Mouse (Mus musculus): ENCODE measurements around the gene Fgfr2. TPM values are rescaled to one million over a fixed set of nuclear protein-coding genes. Genes with fewer than 3 reads are reported as not detected.

The Fgfr2 gene
- polyA plus RNA-seq, 1 experiment from 2014 or later: 67.0 TPM

- Histone ChIP-seq H3K4me3 (replicated peaks) (no peak overlapping the region), H3K27me3 (replicated peaks) (no peaks in the 10 kb centered on the region), H3K9me3 (no peaks in the 10 kb centered on the region), H3K27ac (no peak overlapping the region), H3K4me1 (replicated peaks) (peaks cover 6% of the 10 kb centered on the region; the same call in 1 of the 2 replicates), H3K4me2 (replicated peaks) (0 out of 2 replicates have a peak overlapping the region, but pooled peaks have one; percentile 14), H3K36me3 (no peaks in the 10 kb centered on the region), H3K9ac (no peak overlapping the region)
- peak; percentile 34; the same call in 1 of the 2 replicates for ATAC-seq
- 38% methylated on average over 16 of the region's 16 CpGs for WGBS
Measured at GRCm38 (mm10) chr7:130812407-130812806, 2310.7 kb downstream of the Fgfr2 start.

- WGBS: 79% methylated on average over 4 of the region's 4 CpGs
- no peaks in the 10 kb centered on the region for H3K27me3 ChIP-seq (replicated peaks)
- H3K36me3 ChIP-seq: no peaks in the 10 kb centered on the region
- no peak overlapping the region for H3K27ac ChIP-seq
- ATAC-seq: no peak
- no peak overlapping the region for H3K4me2 ChIP-seq (replicated peaks)
- no peak overlapping the region for H3K9ac ChIP-seq
- H3K4me3 ChIP-seq (replicated peaks): no peak overlapping the region
- no peaks in the 10 kb centered on the region for H3K9me3 ChIP-seq
- H3K4me1 ChIP-seq (replicated peaks): peaks cover 6% of the 10 kb centered on the region; the same call in 1 of the 2 replicates
Measured at GRCm38 (mm10) chr7:130810238-130810637, 2312.9 kb downstream of the Fgfr2 start.

- H3K4me3 ChIP-seq (replicated peaks): no peak overlapping the region
- H3K27ac ChIP-seq: no peak overlapping the region
- no peaks in the 10 kb centered on the region for H3K9me3 ChIP-seq
- WGBS: 22% methylated on average over 6 of the region's 6 CpGs
- no peak overlapping the region for H3K4me2 ChIP-seq (replicated peaks)
- no peaks in the 10 kb centered on the region for H3K36me3 ChIP-seq
- H3K27me3 ChIP-seq (replicated peaks): no peaks in the 10 kb centered on the region
- H3K4me1 ChIP-seq (replicated peaks): peaks cover 6% of the 10 kb centered on the region; the same call in 1 of the 2 replicates
- H3K9ac ChIP-seq: no peak overlapping the region
- ATAC-seq: no peak
Measured at GRCm38 (mm10) chr7:130808694-130809093, 2314.5 kb downstream of the Fgfr2 start.

- no peak overlapping the region for H3K4me3 ChIP-seq (replicated peaks)
- H3K9me3 ChIP-seq: no peaks in the 10 kb centered on the region
- H3K4me2 ChIP-seq (replicated peaks): no peak overlapping the region
- no peak overlapping the region for H3K27ac ChIP-seq
- ATAC-seq: peak; percentile 77
- no peaks in the 10 kb centered on the region for H3K36me3 ChIP-seq
- H3K9ac ChIP-seq: no peak overlapping the region
- H3K4me1 ChIP-seq (replicated peaks): peaks cover 6% of the 10 kb centered on the region; the same call in 1 of the 2 replicates
- WGBS: 51% methylated on average over 8 of the region's 8 CpGs
- H3K27me3 ChIP-seq (replicated peaks): no peaks in the 10 kb centered on the region
Measured at GRCm38 (mm10) chr7:130807749-130808148, 2315.4 kb downstream of the Fgfr2 start.

- Histone ChIP-seq H3K9me3 (no peaks in the 10 kb centered on the region), H3K36me3 (no peaks in the 10 kb centered on the region), H3K27me3 (replicated peaks) (no peaks in the 10 kb centered on the region), H3K9ac (no peak overlapping the region), H3K4me1 (replicated peaks) (peaks cover 6% of the 10 kb centered on the region; the same call in 1 of the 2 replicates), H3K4me2 (replicated peaks) (no peak overlapping the region), H3K27ac (no peak overlapping the region), H3K4me3 (replicated peaks) (no peak overlapping the region)
- ATAC-seq: no peak
- WGBS: 84% methylated on average over 5 of the region's 5 CpGs
Measured at GRCm38 (mm10) chr7:130804991-130805390, 2318.2 kb downstream of the Fgfr2 start.

GRCm38 (mm10) chr7:130803251-130803825 lies 2319.8 kb downstream of the Fgfr2 start:
- H3K27me3 ChIP-seq (replicated peaks): no peaks in the 10 kb centered on the region
- 86% methylated on average over 8 of the region's 8 CpGs for WGBS
- no peaks in the 10 kb centered on the region for H3K36me3 ChIP-seq

GRCm38 (mm10) chr7:130801811-130802210 lies 2321.3 kb downstream of the Fgfr2 start:
- ATAC-seq: no peak
- Histone ChIP-seq H3K27me3 (replicated peaks) (no peaks in the 10 kb centered on the region), H3K36me3 (no peaks in the 10 kb centered on the region), H3K4me3 (replicated peaks) (no peak overlapping the region), H3K4me2 (replicated peaks) (no peak overlapping the region), H3K9ac (no peak overlapping the region), H3K9me3 (no peaks in the 10 kb centered on the region), H3K27ac (no peak overlapping the region), H3K4me1 (replicated peaks) (no peaks in the 10 kb centered on the region)
- 86% methylated on average over 4 of the region's 4 CpGs for WGBS

More at GRCm38 (mm10) chr7:130803251-130803825, 2319.8 kb downstream of the Fgfr2 start:
- ATAC-seq: no peak
- Histone ChIP-seq H3K4me1 (replicated peaks) (peaks cover 6% of the 10 kb centered on the region; the same call in 1 of the 2 replicates), H3K9ac (no peak overlapping the region), H3K9me3 (no peaks in the 10 kb centered on the region), H3K27ac (no peak overlapping the region), H3K4me2 (replicated peaks) (no peak overlapping the region), H3K4me3 (replicated peaks) (no peak overlapping the region)

GRCm38 (mm10) chr7:130800681-130801080 lies 2322.5 kb downstream of the Fgfr2 start:
- ATAC-seq: no peak
- Histone ChIP-seq H3K9ac (no peak overlapping the region), H3K4me1 (replicated peaks) (no peaks in the 10 kb centered on the region), H3K4me2 (replicated peaks) (no peak overlapping the region), H3K4me3 (replicated peaks) (no peak overlapping the region), H3K36me3 (no peaks in the 10 kb centered on the region), H3K9me3 (no peaks in the 10 kb centered on the region), H3K27me3 (replicated peaks) (no peaks in the 10 kb centered on the region), H3K27ac (no peak overlapping the region)
- WGBS: 40% methylated on average over 4 of the region's 4 CpGs

GRCm38 (mm10) chr7:130799418-130799817 lies 2323.7 kb downstream of the Fgfr2 start:
- Histone ChIP-seq H3K4me1 (replicated peaks) (no peaks in the 10 kb centered on the region), H3K36me3 (no peaks in the 10 kb centered on the region), H3K9me3 (no peaks in the 10 kb centered on the region), H3K4me3 (replicated peaks) (no peak overlapping the region), H3K27me3 (replicated peaks) (no peaks in the 10 kb centered on the region), H3K9ac (no peak overlapping the region), H3K27ac (no peak overlapping the region), H3K4me2 (replicated peaks) (no peak overlapping the region)
- ATAC-seq: no peak
- WGBS: 55% methylated on average over 10 of the region's 10 CpGs

- WGBS: 86% methylated on average over 6 of the region's 6 CpGs
- Histone ChIP-seq H3K9ac (no peak overlapping the region), H3K9me3 (no peaks in the 10 kb centered on the region)
Measured at GRCm38 (mm10) chr7:130797524-130797923, 2325.6 kb downstream of the Fgfr2 start.

GRCm38 (mm10) chr7:130796786-130797185 lies 2326.4 kb downstream of the Fgfr2 start:
- no peaks in the 10 kb centered on the region for H3K4me1 ChIP-seq (replicated peaks)
- H3K27ac ChIP-seq: no peak overlapping the region
- no peak overlapping the region for H3K4me3 ChIP-seq (replicated peaks)
- WGBS: 70% methylated on average over 8 of the region's 8 CpGs
- no peaks in the 10 kb centered on the region for H3K36me3 ChIP-seq
- ATAC-seq: no peak
- H3K9me3 ChIP-seq: no peaks in the 10 kb centered on the region
- no peak overlapping the region for H3K4me2 ChIP-seq (replicated peaks)
- no peak overlapping the region for H3K9ac ChIP-seq
- no peaks in the 10 kb centered on the region for H3K27me3 ChIP-seq (replicated peaks)

More at GRCm38 (mm10) chr7:130797524-130797923, 2325.6 kb downstream of the Fgfr2 start:
- no peak overlapping the region for H3K4me2 ChIP-seq (replicated peaks)
- H3K27me3 ChIP-seq (replicated peaks): no peaks in the 10 kb centered on the region
- no peaks in the 10 kb centered on the region for H3K4me1 ChIP-seq (replicated peaks)
- no peak overlapping the region for H3K4me3 ChIP-seq (replicated peaks)
- no peak overlapping the region for H3K27ac ChIP-seq
- no peaks in the 10 kb centered on the region for H3K36me3 ChIP-seq
- ATAC-seq: no peak

- Histone ChIP-seq H3K4me3 (replicated peaks) (no peak overlapping the region), H3K9me3 (no peaks in the 10 kb centered on the region), H3K4me2 (replicated peaks) (no peak overlapping the region), H3K27ac (no peak overlapping the region), H3K36me3 (no peaks in the 10 kb centered on the region), H3K4me1 (replicated peaks) (no peaks in the 10 kb centered on the region), H3K9ac (no peak overlapping the region), H3K27me3 (replicated peaks) (no peaks in the 10 kb centered on the region)
- no peak for ATAC-seq
- 77% methylated on average over 9 of the region's 9 CpGs for WGBS
Measured at GRCm38 (mm10) chr7:130793671-130794070, 2329.5 kb downstream of the Fgfr2 start.

GRCm38 (mm10) chr7:130789456-130789855 lies 2333.7 kb downstream of the Fgfr2 start:
- Histone ChIP-seq H3K27me3 (replicated peaks) (no peaks in the 10 kb centered on the region), H3K4me2 (replicated peaks) (no peak overlapping the region), H3K9ac (no peak overlapping the region), H3K36me3 (no peaks in the 10 kb centered on the region), H3K4me3 (replicated peaks) (no peak overlapping the region), H3K4me1 (replicated peaks) (peaks cover 9% of the 10 kb centered on the region), H3K27ac (no peak overlapping the region), H3K9me3 (no peaks in the 10 kb centered on the region)
- 81% methylated on average over 7 of the region's 7 CpGs for WGBS
- no peak for ATAC-seq
